Mouse (Mus musculus): ENCODE results near the gene Olfr56.

Gene Olfr56

DNA sequence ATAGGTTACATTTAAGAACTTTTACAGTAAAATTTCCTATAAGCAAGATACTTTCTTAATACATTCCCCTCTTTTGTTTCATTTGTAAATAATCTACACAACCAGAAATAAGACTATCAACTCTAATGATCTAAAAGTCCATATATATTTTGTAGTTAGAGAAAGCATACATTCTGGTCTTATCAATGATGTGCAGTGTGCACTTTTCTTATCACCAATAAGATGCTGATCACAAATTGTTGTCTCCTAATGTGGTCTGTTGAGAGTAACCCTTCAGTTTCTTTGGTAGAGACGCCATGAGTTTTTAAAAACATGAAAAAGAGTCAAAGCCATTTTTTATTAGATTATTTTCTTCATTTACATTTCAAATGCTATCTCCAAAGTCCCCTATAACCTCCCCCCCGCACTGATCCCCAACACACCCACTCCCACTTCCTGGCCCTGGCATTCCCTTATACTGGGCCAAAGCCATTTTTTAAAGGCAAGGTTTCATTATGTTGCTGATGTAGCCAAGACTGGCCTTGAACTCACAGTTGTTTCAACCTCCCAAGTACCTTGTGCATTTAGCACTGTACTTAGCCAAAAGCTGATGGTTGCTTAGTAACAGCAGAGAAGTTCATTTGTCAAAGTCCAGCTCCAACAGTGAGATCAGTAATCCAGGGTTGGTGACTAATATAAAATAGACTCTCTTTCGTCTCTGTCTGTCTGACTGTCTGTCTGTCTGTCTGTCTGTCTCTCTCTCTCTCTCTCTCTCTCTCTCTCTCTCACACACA lies 111.2 kb downstream of the Olfr56 start:
- ATAC-seq (ENCODE audit: insufficient number of reproducible peaks, low FRiP score, low TSS enrichment): no peak

GRCm38 (mm10) chr11:49090551-49090950 lies 111.9 kb downstream of the Olfr56 start:
- no peak for ATAC-seq (ENCODE audit: insufficient number of reproducible peaks, low FRiP score, low TSS enrichment)

DNA sequence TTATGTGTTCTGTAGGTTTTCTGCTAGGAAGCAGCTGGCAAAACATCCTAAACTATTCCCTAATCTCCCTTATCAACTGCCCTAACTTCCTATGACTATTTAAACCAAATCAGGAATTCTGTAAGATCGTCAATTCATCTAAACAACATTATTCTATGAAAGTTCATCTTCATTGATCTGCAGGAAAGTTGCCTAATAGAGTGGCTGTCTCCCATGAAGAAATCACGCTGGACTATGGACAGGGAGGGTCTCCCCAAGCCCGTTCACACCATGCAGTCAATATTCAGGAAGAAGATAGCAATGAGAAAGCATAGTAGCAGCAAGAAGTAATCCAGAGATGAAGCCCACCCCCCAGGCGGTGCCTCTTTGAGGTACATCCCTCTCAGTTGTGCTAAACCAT lies 112.5 kb downstream of the Olfr56 start:
- no peak for ATAC-seq (ENCODE audit: insufficient number of reproducible peaks, low FRiP score, low TSS enrichment)

DNA sequence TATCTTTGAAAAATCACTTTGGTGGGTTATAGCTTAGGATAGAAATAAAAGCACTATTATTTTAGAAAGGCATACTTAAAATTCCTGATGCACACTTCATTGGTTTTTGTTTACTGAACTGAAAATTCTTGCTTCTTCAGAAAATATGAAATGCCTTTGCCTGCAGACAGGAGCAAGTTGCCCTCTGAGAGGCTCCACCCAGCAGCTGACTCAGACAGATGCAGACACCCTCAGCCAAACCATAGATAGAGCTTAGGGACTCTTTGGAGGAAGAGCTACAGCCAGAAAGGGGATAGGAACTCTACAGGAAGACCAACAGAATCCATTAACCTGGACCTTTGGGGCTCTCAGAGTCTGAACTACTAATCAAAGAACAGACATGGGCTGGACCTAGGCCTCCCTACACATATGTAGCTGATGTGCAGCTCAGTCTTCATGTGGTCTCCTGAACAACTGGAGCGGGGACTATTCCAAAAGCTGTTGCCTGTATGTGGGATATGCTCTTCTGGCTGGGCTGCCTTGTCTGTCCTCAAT lies 113.4 kb downstream of the Olfr56 start:
- ATAC-seq (ENCODE audit: insufficient number of reproducible peaks, low FRiP score, low TSS enrichment): no peak

DNA sequence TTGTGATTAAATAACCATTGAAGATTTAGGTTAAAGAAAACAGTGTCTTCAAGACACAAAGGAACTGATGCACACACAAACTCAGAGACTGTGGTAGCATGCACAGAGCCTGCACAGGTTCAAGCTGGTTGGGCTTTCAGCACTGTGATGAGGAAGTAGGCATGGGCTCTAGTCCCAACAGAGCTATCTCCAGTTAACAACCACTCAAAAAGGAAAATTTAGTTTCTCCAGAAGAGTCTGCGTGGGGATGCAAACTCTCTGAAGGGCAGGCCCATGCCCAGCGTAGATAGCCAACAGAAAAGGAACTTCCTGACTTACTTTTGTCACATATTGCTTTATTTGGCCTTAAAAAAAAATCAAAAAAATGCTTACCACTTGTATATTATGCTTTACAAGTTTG lies 114.1 kb downstream of the Olfr56 start:
- no peak for ATAC-seq (ENCODE audit: insufficient number of reproducible peaks, low FRiP score, low TSS enrichment)

- ATAC-seq (ENCODE audit: insufficient number of reproducible peaks, low FRiP score, low TSS enrichment): no peak
Measured at GRCm38 (mm10) chr11:49093861-49094660, 115.4 kb downstream of the Olfr56 start.

DNA sequence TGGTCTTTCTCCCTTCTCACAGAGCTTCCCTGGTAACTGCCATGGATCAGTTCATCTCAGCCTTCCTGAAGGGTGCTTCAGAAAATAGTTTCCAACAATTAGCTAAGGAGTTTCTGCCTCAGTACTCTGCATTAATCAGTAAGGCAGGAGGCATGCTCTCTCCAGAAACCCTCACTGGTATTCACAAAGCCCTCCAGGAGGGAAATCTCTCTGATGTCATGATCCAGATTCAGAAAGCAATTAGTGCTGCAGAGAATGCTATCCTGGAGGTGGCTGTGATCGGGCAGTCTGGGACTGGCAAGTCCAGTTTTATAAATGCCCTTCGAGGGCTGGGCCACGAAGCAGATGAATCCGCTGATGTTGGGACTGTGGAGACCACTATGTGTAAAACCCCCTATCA lies 116.7 kb downstream of the Olfr56 start:
- ATAC-seq (ENCODE audit: insufficient number of reproducible peaks, low FRiP score, low TSS enrichment): no peak

DNA sequence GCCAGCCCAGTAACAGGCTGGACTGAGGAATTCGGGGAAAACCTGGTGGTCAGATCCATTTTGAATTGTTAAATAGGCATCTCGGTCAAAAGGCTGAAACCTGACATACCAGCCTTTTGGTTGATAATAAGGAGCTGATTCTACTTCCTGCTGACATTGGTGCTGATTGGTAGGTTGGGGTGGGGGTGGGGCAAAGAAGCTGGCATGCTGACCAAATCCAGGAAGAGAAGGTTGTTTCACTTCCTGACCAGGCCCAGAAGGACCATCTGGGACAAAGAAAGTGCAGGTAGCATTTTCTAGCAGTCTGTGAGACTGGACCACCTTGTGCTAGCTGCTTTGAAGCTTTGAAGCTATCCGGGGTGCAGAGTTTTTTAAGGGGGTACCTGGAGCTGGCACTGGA lies 121.7 kb downstream of the Olfr56 start:
- ATAC-seq (ENCODE audit: insufficient number of reproducible peaks, low FRiP score, low TSS enrichment): no peak

GRCm38 (mm10) chr11:49101500-49101899 lies 122.8 kb downstream of the Olfr56 start:
- no peak for ATAC-seq (ENCODE audit: insufficient number of reproducible peaks, low FRiP score, low TSS enrichment)

- peak; percentile 64; the same call in 1 of the 2 replicates for ATAC-seq (ENCODE audit: insufficient number of reproducible peaks, low FRiP score, low TSS enrichment)
Measured at GRCm38 (mm10) chr11:49103047-49103693, 124.5 kb downstream of the Olfr56 start.

- no peak for ATAC-seq (ENCODE audit: insufficient number of reproducible peaks, low FRiP score, low TSS enrichment)
Measured at GRCm38 (mm10) chr11:49105752-49106151, 127.1 kb downstream of the Olfr56 start.

DNA sequence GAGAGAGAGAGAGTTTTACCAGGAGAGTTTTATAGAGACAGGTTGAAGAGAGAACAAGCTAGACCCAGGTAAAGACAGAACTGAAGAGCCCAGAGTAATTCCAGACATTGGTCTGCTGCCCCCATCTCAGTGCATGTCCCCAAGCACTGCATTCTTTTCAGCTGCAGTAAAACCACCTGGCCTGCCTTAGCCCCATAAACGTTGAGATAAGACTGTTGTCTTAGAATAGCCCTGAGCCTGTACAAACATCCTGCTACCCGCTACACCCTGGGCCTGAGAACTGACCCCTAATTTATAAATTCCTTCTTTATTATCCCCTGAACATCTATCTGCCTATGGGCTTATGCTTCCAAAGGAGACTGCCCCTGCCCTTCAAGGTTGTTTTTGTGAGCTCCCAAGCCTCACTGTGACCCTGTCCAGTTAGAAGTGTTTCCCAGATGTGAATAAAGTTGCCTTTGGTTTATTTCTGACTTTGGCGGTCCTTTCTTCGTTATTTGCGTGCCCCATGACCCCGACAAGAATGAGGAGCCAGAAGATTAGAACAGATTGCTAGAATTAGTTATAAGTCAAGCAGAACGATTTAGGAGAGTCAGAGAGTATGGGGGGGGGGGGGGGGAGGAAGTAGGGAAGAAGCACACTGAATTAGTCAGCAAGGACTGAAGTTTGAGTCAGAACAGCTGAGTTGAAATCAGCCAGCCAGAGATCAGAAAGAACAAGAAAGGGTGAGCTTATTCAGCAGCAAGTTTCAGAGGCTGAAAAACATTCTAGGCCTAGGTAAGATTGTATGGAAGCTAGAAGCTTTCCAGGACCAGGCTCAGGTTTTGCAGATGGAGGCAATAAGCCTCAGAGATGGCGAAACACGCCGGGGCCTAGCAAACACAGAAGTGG lies 129.2 kb downstream of the Olfr56 start:
- no peak for ATAC-seq (ENCODE audit: insufficient number of reproducible peaks, low FRiP score, low TSS enrichment)

DNA sequence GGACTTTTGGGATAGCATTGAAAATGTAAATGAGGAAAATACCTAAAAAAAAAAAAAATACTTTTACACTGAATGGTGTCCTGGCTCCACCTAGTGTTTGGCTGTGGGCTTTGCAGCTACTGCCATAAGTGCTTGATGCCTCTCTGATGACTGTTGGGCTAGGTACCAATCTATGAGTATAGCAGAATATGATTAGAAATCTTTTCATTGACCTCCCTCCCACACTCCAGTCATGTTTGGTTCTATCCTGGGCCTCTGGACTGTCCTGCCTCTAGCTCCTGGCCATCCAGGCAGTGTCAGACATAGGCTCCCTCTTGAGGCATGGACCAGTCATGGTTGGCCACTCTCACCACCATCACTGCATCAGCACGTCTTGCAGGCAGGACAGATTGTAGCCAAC lies 130.1 kb downstream of the Olfr56 start:
- no peak for ATAC-seq (ENCODE audit: insufficient number of reproducible peaks, low FRiP score, low TSS enrichment)

DNA sequence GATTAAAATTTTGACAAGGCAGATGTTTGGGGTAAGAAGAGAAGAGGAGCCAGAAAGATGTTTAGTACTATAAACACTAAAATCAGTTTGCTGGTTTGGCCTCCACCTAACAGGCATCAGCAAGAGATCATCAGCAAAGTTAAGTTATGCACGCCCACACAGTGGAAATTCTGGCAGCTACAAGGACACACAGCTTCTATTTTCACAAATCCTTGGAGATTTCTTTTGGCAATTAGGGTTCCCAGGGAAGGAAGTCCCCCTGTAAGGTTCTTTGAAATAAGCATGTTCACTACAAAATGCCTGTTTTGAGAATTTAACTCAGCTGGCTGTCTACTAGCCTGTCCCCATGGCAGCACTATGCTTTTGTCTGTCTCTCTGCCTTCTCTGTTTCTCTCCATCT lies 132.3 kb downstream of the Olfr56 start:
- ATAC-seq (ENCODE audit: insufficient number of reproducible peaks, low FRiP score, low TSS enrichment): no peak

- ATAC-seq (ENCODE audit: insufficient number of reproducible peaks, low FRiP score, low TSS enrichment): no peak
Measured at GRCm38 (mm10) chr11:49112624-49113219, 134.0 kb downstream of the Olfr56 start.

GRCm38 (mm10) chr11:49114158-49114557 lies 135.5 kb downstream of the Olfr56 start:
- ATAC-seq (ENCODE audit: insufficient number of reproducible peaks, low FRiP score, low TSS enrichment): no peak

DNA sequence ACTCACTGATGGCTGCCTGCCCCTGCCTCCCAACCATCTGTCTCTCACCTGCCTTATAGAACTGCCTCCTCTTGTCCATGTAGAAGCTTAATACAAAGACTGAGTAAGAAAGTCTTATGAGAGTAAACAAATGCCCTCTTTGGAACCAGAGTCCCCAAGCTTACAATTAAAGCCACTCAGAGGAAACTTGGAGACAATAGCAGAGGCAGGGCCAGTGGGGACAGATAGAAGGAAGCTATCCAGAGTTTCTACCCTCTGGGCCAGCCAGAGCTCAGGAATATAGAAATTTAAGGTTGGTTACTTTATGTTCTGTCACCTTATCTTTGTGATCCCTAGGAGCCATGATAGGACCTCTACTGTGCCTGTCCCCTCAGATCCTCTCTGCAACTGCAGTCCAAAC lies 136.1 kb downstream of the Olfr56 start, which contains the start of gene Olfr1396:
TSS of gene Olfr1396 (minus strand) at position 101 of the 400 bp plus-strand sequence.
- no peak for ATAC-seq (ENCODE audit: insufficient number of reproducible peaks, low FRiP score, low TSS enrichment)

GRCm38 (mm10) chr11:49119635-49120034 lies 140.9 kb downstream of the Olfr56 start:
- no peak for ATAC-seq (ENCODE audit: insufficient number of reproducible peaks, low FRiP score, low TSS enrichment)

DNA sequence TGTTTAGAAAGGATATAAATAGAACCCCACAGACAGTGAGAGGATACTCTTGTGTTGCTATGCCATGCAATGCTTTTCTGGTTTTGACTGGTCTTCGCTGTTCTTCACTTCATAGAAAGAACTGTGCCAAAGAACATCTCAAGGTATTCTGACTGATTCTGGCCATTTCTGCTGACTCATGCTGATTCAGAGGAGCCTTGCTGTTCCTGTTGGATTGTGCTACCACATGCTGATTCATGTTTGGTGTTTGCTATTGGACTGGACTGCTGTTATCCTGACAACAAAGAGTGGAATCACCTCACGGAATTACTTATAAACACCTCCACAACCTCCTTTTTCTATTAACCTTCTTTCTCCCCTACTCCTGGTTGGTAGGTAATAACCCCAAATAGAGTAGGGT lies 145.5 kb downstream of the Olfr56 start:
- no peak for ATAC-seq (ENCODE audit: insufficient number of reproducible peaks, low FRiP score, low TSS enrichment)
